Mouse (Mus musculus) neural tube, embryonic 13.5 days (tissue): ENCODE results near the gene Prame. TPM values are rescaled to one million over a fixed set of nuclear protein-coding genes. Genes with fewer than 3 reads are reported as not detected.

Source experiments
- polyA plus RNA-seq: library from polyadenylated mRNA; unstranded; fragments of >200 nt; fragmentation: Nextera tagmentation; extraction: Ambion mirVana; gene quantifications from 2 replicates; pipeline ENCODE4 v1.2.1, GENCODE M21; 2015

Gene Prame
- polyA plus RNA-seq, 1 experiment from 2014 or later, result not detected

Other genes starting within 250 kb of the Prame start
- gene Gm7903, start 193.9 kb downstream of the Prame start, polyA plus RNA-seq, result not detected in 2 replicates
- gene AV320801, start 133.1 kb downstream of the Prame start, polyA plus RNA-seq, result not detected in 2 replicates
- gene Nxf7, start 28.9 kb downstream of the Prame start, polyA plus RNA-seq, result not detected in 2 replicates
- not detected in 2 replicates for gene Tcp11x2, start 66.1 kb upstream of the Prame start, polyA plus RNA-seq
- gene Tmsb15a, start 97.6 kb upstream of the Prame start, polyA plus RNA-seq, result not detected in 2 replicates
- 10.8 and 12.0 TPM in 2 replicates for gene Armcx5, start 115.0 kb upstream of the Prame start, polyA plus RNA-seq
- gene Gprasp1, start 115.0 kb upstream of the Prame start, polyA plus RNA-seq, result 136 and 140 TPM in 2 replicates
- gene Bhlhb9, start 169.9 kb upstream of the Prame start, polyA plus RNA-seq, result 106 TPM in 2 replicates
- 113 and 127 TPM in 2 replicates for gene Gprasp2, start 211.3 kb upstream of the Prame start, polyA plus RNA-seq